Mouse (Mus musculus): ENCODE measurements at regions not wholly inside any gene's neighbourhood (a gene's known extent, or its start where the extent isn't known, plus 50 kb on each side); places are given as distances from the start of the nearest gene placed in this dataset.

DNA sequence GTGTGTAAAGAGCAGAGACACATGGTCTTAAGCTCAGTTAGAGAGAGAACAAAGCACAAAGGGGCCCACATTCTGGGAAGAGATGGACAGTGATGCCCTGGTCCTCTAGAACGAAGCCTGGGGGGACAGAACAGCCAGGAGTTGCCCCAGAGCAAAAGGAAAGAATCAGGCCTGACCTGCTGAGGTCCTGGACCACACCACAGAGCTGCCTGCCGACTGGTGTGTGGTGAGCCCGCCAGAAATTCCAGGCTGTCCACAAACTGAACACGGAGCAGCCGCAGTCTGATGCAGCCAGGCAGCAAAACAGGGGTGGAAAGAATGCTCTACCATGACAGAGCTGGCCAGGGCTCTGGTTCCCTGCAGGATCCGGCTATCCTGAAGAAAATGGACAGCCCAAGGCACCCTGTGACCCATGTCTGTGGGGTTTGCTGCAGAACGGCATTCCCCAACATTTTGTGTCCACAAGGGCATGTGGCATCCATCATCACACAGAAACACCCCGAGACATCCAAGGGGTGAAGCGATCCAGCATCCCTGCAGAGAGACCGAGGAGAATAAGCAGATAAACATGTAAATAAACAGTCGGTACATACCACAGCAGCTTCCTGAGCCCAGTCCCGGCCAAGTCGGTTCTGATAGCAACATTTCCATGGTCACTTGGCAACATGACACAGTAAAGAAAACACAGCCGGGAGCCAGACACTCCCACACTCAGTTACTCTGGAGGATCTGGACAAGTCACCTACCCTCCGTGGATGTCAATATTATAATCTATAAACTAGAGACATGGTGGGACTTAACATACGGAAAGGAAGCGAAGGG is 65.3 kb upstream of the Pomp start:
- CTCF ChIA-PET: interaction anchor here in 2 of 4 experiments (0.6 to 1.1 kb wide), 2 partner anchors 23 to 95 kb away, joined by 4 read pairs; no protein-coding TSS in a partner anchor

GRCm38 (mm10) chr5:147793059-147793458 is 67.2 kb upstream of the Pomp start:
- ChIA-PET CTCF (no interaction called here), POLR2A (no interaction called here)

More for the DNA sequence above, 65.3 kb upstream of the Pomp start:
- POLR2A ChIA-PET: interaction anchor here in 3 of 4 experiments (0.6 to 1.3 kb wide), 3 partner anchors 12 to 307 kb away, joined by 3 to 5 read pairs (median 3); no protein-coding TSS in a partner anchor

- ChIA-PET POLR2A (no interaction called here), CTCF (no interaction called here)
These were observed 66.8 kb upstream of the Flt1 start for GRCm38 (mm10) chr5:147792638-147793037.

- ChIA-PET POLR2A (no interaction called here), CTCF (interaction anchor here in 2 of 4 experiments (0.6 to 0.9 kb wide), 3 partner anchors 47 to 209 kb away, joined by 3 to 7 read pairs (median 3); no protein-coding TSS in a partner anchor)
These were observed 65.3 kb upstream of the Flt1 start for GRCm38 (mm10) chr5:147791121-147791520.

GRCm38 (mm10) chr5:147788496-147788895 is 62.7 kb upstream of the Flt1 start:
- CTCF ChIA-PET: interaction anchor here in 1 of 4 experiments (0.6 kb wide), 1 partner anchor 214 kb away, joined by 4 read pairs; no protein-coding TSS in a partner anchor
- POLR2A ChIA-PET: no interaction called here

DNA sequence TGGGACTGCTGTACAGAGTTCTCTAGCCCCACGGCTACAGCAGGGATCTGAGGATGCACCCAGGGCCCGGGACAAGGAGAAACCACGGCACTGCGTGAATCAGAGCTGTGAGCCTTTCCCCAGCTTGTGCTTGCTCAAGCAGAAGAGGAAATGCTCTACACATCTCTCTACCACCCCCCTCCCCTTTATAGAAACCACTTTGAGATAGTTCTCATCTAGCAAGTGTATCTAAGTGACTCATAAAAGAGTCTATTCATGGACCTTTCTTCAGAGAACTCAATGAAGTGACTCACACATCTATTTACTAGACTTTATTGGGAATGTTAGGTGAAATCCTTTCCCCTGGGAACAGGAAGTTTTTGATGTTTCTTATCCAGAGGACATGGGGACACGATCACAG is 61.0 kb upstream of the Flt1 start:
- POLR2A ChIA-PET: interaction anchor here in 1 of 4 experiments (0.7 kb wide), 1 partner anchor 62 kb away, joined by 3 read pairs; no protein-coding TSS in a partner anchor
- CTCF ChIA-PET: interaction anchor here in 1 of 4 experiments (0.6 to 0.7 kb wide), 2 partner anchors 11 to 359 kb away, joined by 3 to 5 read pairs; no protein-coding TSS in a partner anchor

DNA sequence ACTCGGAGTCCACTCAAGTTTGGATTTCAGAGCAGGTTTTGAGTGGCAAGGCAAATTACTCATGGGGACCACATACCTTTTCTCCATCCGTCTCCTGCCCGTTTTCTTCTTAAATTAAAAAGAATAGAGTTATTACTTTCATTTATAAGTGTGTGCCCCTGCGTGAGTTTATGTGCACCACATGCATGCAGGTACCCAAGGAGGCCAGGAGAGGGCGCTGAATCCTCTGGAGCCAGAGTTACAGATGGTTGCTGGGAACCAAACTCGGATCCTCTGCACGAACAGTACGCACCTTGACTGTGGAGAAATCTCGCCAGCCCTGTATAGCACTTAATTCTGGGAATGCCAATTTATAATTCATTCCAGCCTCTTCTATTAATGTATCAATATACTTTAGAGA is 58.3 kb upstream of the Flt1 start:
- ChIA-PET CTCF (interaction anchor here in 2 of 4 experiments (0.6 kb wide), 2 partner anchors 23 to 59 kb away, joined by 3 to 5 read pairs; no protein-coding TSS in a partner anchor), POLR2A (no interaction called here)

- CTCF ChIA-PET: interaction anchor here in 1 of 4 experiments (0.6 to 1.0 kb wide), 2 partner anchors 72 to 142 kb away, joined by 3 read pairs; no protein-coding TSS in a partner anchor
- POLR2A ChIA-PET: no interaction called here
These were observed 57.7 kb upstream of the Flt1 start for GRCm38 (mm10) chr5:147783476-147783875.

DNA sequence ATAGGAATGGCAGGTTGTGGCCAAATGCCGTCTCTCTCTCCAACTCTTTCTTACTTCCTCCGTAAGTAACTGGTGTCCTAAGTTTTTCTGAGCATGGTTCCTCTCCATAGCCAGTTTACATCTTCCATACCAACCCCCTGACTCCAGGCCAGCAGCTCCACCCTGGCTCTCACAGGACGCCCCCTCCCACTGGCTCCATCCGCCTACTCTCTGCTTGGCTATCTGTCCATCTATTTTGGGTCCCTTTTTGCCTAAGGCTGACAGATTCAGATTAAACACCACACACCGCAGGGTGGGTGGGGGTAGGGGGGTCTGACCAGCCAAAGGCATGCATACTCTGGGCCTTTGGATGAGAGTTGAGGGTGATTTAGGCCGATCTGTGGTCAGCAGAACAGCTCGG is 57.0 kb upstream of the Flt1 start:
- ChIA-PET POLR2A (no interaction called here), CTCF (interaction anchor here in 1 of 4 experiments (0.6 to 1.0 kb wide), 2 partner anchors 73 to 143 kb away, joined by 3 read pairs; no protein-coding TSS in a partner anchor)

DNA sequence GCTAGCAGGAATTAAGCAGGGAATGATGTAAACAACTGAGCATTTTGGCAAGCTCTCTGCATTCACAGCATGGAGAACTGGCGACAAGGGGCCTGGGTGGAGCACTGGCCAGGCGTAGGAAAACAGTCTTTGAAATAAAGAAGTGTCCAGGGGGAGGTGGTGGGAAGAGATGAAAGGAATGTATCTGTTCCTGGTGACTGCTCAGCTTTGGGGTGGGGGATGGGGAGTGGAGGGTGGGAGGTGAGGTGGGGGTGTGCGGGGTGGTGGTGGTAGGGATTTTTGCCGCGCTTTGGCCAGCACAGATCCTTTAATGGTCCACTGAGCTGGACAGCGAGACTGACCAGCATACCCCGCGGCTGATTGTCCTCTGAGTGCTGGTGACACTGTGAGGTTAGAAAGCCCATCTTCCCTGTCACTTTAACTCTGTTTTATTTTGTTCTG is 56.5 kb upstream of the Flt1 start:
- CTCF ChIA-PET: no interaction called here

DNA sequence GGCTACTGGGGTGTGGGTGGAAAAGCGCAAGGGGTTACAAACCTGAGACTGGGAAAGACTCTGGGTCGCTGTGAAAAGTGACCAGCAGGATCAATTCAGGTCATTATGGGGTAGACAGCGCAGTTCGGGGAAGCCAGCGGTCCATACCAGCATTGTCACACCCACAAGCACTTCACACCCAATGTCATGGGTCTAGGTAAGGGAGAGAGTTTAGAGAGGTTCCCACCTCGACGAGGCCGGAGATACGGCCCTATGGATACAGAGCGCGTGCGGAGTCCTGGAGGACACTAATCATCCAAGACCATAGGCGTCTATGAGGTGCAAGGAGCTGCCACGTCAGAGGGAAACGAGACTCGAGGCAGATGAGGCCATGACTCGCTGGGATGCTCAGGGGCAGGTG is 55.4 kb upstream of the Flt1 start:
- POLR2A ChIA-PET: interaction anchor here in 1 of 4 experiments (1.4 kb wide), 1 partner anchor 15 kb away, joined by 3 read pairs; no protein-coding TSS in a partner anchor

More for the DNA sequence above, 56.5 kb upstream of the Flt1 start:
- POLR2A ChIA-PET: interaction anchor here in 1 of 4 experiments (0.6 kb wide), 1 partner anchor 37 kb away, joined by 6 read pairs; no protein-coding TSS in a partner anchor

DNA sequence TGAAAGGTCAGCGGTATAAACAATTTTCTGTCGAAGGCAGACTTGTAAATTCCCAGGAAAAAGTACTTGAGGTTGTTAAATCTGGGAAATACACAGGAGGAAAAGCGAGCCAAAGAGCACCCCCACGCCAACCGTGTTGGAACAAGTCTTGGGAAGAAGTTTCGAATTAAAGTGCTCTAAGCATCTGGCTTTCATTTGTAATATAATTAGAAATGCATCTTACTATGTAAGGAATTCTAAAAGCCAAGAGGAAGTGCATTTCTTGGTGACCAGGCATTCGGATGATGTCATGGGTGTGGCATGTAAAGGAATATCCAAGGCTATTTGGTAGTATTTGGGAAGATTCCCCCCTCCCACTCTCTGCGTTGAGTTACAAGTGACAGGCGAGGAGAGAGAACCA is 52.7 kb upstream of the Flt1 start:
- POLR2A ChIA-PET: interaction anchor here in 1 of 4 experiments (1.5 kb wide), 1 partner anchor 11 kb away, joined by 3 read pairs; no protein-coding TSS in a partner anchor

More for the DNA sequence above, 55.4 kb upstream of the Flt1 start:
- CTCF ChIA-PET: no interaction called here

More for the DNA sequence above, 52.7 kb upstream of the Flt1 start:
- CTCF ChIA-PET: interaction anchor here in 1 of 4 experiments (0.6 kb wide), 2 partner anchors 129 to 1961 kb away, joined by 3 to 6 read pairs; no protein-coding TSS in a partner anchor

Data from embryonic stem cell, embryonic (primary cell).